Mouse (Mus musculus) kidney, adult 2 months (tissue): Measurements from ENCODE around the gene Mrtfb.

ENCODE experiments used
- CTCF ChIP-seq: fragments of 200-500 bp; conservative IDR thresholded peaks from 2 replicates; pipeline ENCODE4 v1.5.1; 2011; ENCODE audit warnings: low read depth, mild to moderate bottlenecking, control low read depth, low read length, moderate library complexity, mixed read lengths; ENCODE audit not compliant: insufficient read depth, insufficient read length
- POLR2A ChIP-seq: fragments of 200-500 bp; IDR thresholded peaks from one replicate; pipeline ENCODE4 v1.6.1; 2011; ENCODE audit warnings: low read depth, low read length, control low read depth

- peak; percentile 34 for TF ChIP-seq CTCF
- TF ChIP-seq POLR2A, result no peak
Observed at GRCm38 (mm10) chr16:13446488-13446887, 190.2 kb downstream of the Mrtfb start.
